Mouse (Mus musculus) midbrain, postnatal 0 days (tissue): Measurements from ENCODE around the gene Ttbk2. TPM values are rescaled to one million over a fixed set of nuclear protein-coding genes. Genes with fewer than 3 reads are reported as not detected.

Experiments
- ATAC-seq: fragments of 200-750 bp; cut with Nextera tagmentation; 2 replicates; pipeline ENCODE4 v1.8.0; 2017; ENCODE audit warnings: moderate number of reproducible peaks, mild to moderate bottlenecking, moderate TSS enrichment, moderate library complexity; ENCODE audit not compliant: low FRiP score
- DNase-seq: peaks from one replicate; pipeline ENCODE4 v3.0.0-alpha.2; 2015; ENCODE audit warnings: low spot score
- H3K27ac ChIP-seq: fragments of 300-500 bp; sonication (generic); 2 replicates; pipeline ENCODE4 v1.5.1; 2014; ENCODE audit warnings: low read depth, mild to moderate bottlenecking, low read length, mixed read lengths
- H3K27me3 ChIP-seq: fragments of 300-500 bp; sonication (generic); 2 replicates; pipeline ENCODE4 v1.6.1; 2014; ENCODE audit warnings: low read length, control low read depth, mixed read lengths; ENCODE audit not compliant: insufficient read depth
- H3K36me3 ChIP-seq: fragments of 300-500 bp; sonication (generic); 2 replicates; pipeline ENCODE4 v1.6.1; 2014; ENCODE audit warnings: low read length, control low read depth, mixed read lengths; ENCODE audit not compliant: insufficient read depth
- H3K4me1 ChIP-seq: fragments of 300-500 bp; sonication (generic); 2 replicates; pipeline ENCODE4 v1.6.1; 2014; ENCODE audit warnings: mild to moderate bottlenecking, control low read depth, antibody characterized with exemption, low read length, mixed read lengths; ENCODE audit not compliant: insufficient read depth
- H3K4me2 ChIP-seq: fragments of 300-500 bp; sonication (generic); 2 replicates; pipeline ENCODE4 v1.6.1; 2014; ENCODE audit warnings: low read depth, mild to moderate bottlenecking, low read length, mixed read lengths; ENCODE audit not compliant: poor library complexity, severe bottlenecking
- H3K4me3 ChIP-seq: fragments of 300-500 bp; sonication (generic); 2 replicates; pipeline ENCODE4 v1.5.1; 2014; ENCODE audit warnings: low read depth, mild to moderate bottlenecking, low read length, moderate library complexity
- H3K9ac ChIP-seq: fragments of 300-500 bp; sonication (generic); replicated peaks from 2 replicates; pipeline ENCODE4 v1.6.1; 2014; ENCODE audit warnings: mild to moderate bottlenecking, low read length, moderate library complexity, mixed read lengths; ENCODE audit not compliant: poor library complexity, severe bottlenecking
- H3K9me3 ChIP-seq: fragments of 300-500 bp; sonication (generic); 2 replicates; pipeline ENCODE4 v1.6.1; 2016; ENCODE audit warnings: low read length, control low read depth
- CTCF ChIP-seq: IDR thresholded peaks from 2 replicates; pipeline ENCODE4 v1.5.1; 2016; ENCODE audit warnings: antibody characterized with exemption, mild to moderate bottlenecking
- WGBS: fragments of 180-500 bp; shearing (Covaris S2); extraction: QIAGEN DNeasy Blood & Tissue Kit; methylation state at CpG from one replicate; pipeline ENCODE4 v1.1.7; 2014; 5-methylcytosine and 5-hydroxymethylcytosine counted together
- polyA plus RNA-seq: library from polyadenylated mRNA; unstranded; fragments of >200 nt; fragmentation: Nextera tagmentation; extraction: Ambion mirVana; gene quantifications from 2 replicates; pipeline ENCODE4 v1.2.1, GENCODE M21; 2015
- total RNA-seq: library from RNA; depleted of rRNA; stranded (reverse); fragments of >200 nt; gene quantifications from 2 replicates; pipeline ENCODE4 v1.2.3, GENCODE M21; 2014; rRNA removed

The Ttbk2 gene
- total RNA-seq: 65.3 and 85.9 TPM in 2 replicates
- 7.4 and 8.7 TPM in 2 replicates for polyA plus RNA-seq

- peak within 1 kb of the TSS; percentile 95 for H3K4me3 ChIP-seq
Observed at GRCm38 (mm10) chr2:120850424-120851082, at the start of gene Ttbk2. TSS of gene Ttbk2 (minus strand) at chr2:120850604.

GRCm38 (mm10) chr2:120896361-120896760, 46.0 kb upstream of the Ttbk2 start:
- no peak overlapping the region for H3K9ac ChIP-seq
- no peak overlapping the region for H3K4me2 ChIP-seq
- WGBS: 97% methylated on average over 3 of the region's 3 CpGs
- no peak for DNase-seq
- no peak overlapping the region for H3K4me3 ChIP-seq
- no peak for ATAC-seq
- no peaks in the 10 kb centered on the region for H3K9me3 ChIP-seq
- H3K36me3 ChIP-seq: peaks cover 55% of the 10 kb centered on the region
- no peaks in the 10 kb centered on the region for H3K27me3 ChIP-seq
- H3K27ac ChIP-seq: no peak overlapping the region
- TF ChIP-seq CTCF: no peak
- no peaks in the 10 kb centered on the region for H3K4me1 ChIP-seq

More at GRCm38 (mm10) chr2:120850424-120851082, at the start of gene Ttbk2:
- Histone ChIP-seq H3K9me3 (no peaks in the 10 kb centered on the region), H3K4me1 (no peaks in the 10 kb centered on the region), H3K9ac (peak within 1 kb of the TSS; percentile 86), H3K4me2 (peak within 1 kb of the TSS; percentile 62), H3K36me3 (no peaks in the 10 kb centered on the region), H3K27ac (peak within 1 kb of the TSS; percentile 89), H3K27me3 (no peaks in the 10 kb centered on the region)
- under 1% methylated on average over 39 of the region's 39 CpGs for WGBS
- ATAC-seq (peak; percentile 100), DNase-seq (peak; percentile 99)
- TF ChIP-seq CTCF: peak; percentile 64

GRCm38 (mm10) chr2:120887601-120888000, 37.2 kb upstream of the Ttbk2 start:
- Histone ChIP-seq H3K4me2 (no peak overlapping the region), H3K9ac (no peak overlapping the region), H3K27ac (no peak overlapping the region), H3K4me3 (no peak overlapping the region), H3K4me1 (no peaks in the 10 kb centered on the region), H3K27me3 (no peaks in the 10 kb centered on the region), H3K9me3 (no peaks in the 10 kb centered on the region), H3K36me3 (peaks cover 33% of the 10 kb centered on the region)
- no peak for TF ChIP-seq CTCF
- DNase-seq (no peak), ATAC-seq (no peak)
- 94% methylated on average over 5 of the region's 5 CpGs for WGBS

- DNase-seq: no peak
- no peak for ATAC-seq
- Histone ChIP-seq H3K27me3 (no peaks in the 10 kb centered on the region), H3K4me2 (no peak overlapping the region), H3K27ac (no peak overlapping the region), H3K9ac (no peak overlapping the region), H3K9me3 (no peaks in the 10 kb centered on the region), H3K4me1 (no peaks in the 10 kb centered on the region), H3K36me3 (peaks cover 56% of the 10 kb centered on the region), H3K4me3 (no peak overlapping the region)
- WGBS: 83% methylated on average over 2 of the region's 2 CpGs
- TF ChIP-seq CTCF: no peak
Observed at GRCm38 (mm10) chr2:120873192-120873591, 22.8 kb upstream of the Ttbk2 start.

GRCm38 (mm10) chr2:120871447-120872336, 21.3 kb upstream of the Ttbk2 start:
- H3K27ac ChIP-seq: no peak overlapping the region
- no peaks in the 10 kb centered on the region for H3K27me3 ChIP-seq
- no peak overlapping the region for H3K4me3 ChIP-seq
- H3K9me3 ChIP-seq: no peaks in the 10 kb centered on the region
- 70% methylated on average over 9 of the region's 9 CpGs for WGBS
- no peak for DNase-seq
- TF ChIP-seq CTCF: no peak
- no peaks in the 10 kb centered on the region for H3K4me1 ChIP-seq
- no peak overlapping the region for H3K9ac ChIP-seq
- no peak overlapping the region for H3K4me2 ChIP-seq
- no peak for ATAC-seq
- H3K36me3 ChIP-seq: peaks cover 52% of the 10 kb centered on the region

GRCm38 (mm10) chr2:120867336-120867735, 16.9 kb upstream of the Ttbk2 start:
- H3K4me2 ChIP-seq: no peak overlapping the region
- peaks cover 42% of the 10 kb centered on the region for H3K36me3 ChIP-seq
- no peaks in the 10 kb centered on the region for H3K4me1 ChIP-seq
- no peak for DNase-seq
- no peak for TF ChIP-seq CTCF
- WGBS: 94% methylated on average over 5 of the region's 5 CpGs
- H3K9ac ChIP-seq: no peak overlapping the region
- H3K27me3 ChIP-seq: no peaks in the 10 kb centered on the region
- ATAC-seq: no peak
- no peak overlapping the region for H3K4me3 ChIP-seq
- no peaks in the 10 kb centered on the region for H3K9me3 ChIP-seq
- no peak overlapping the region for H3K27ac ChIP-seq
